Mouse (Mus musculus): ENCODE data around the gene Nxph2.
"Not testable (repeated sequence)": the region's sequence is repeated elsewhere in the genome, so short reads cannot be mapped to it uniquely, and the experiment has no call there.

Gene Nxph2

DNA sequence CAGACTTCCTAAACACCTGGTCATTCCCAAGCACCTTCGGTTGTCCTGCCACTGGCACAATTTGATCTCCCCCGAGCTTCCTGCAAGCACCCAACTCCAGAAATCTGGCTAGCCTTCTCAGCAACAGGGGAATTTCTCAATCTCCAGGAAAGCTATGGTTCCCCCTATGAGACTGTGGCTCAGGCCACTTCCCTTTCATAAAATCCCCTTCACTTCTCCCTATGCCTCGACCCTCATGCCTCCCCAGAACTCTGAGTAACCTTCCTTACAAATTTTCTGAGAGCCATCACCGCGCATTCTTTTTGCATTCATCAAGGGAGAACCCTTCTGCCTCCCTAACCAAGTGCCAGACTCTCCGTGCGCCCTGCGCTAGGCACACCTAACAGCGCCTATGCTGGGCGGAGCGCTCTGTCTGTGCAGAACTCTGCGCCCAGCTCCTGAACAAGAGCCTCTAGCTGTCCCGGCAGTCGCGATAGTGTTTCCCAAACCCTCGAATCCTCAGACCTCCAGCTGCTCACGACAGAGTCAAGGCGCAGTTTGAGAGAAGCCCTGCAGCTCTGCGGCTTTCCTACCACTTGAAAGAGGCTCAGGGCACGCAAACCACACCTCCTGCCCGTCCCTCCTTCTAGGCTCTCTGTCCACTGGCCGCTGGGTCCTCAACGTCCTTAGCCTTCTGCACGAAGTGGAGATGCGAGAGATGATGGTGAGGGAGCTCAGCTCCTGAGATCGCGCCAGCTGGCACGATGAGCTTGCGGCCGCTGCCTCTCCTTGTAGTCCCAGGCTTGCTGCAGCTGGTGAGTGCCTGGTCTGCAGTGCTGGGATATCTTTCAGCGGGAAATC lies at the start of gene Nxph2:
TSS of gene Nxph2 (plus strand) at position 501 of the 840 bp plus-strand sequence.
- in situ Hi-C loops (cut with MboI; ENCODE audit: low sequenced_read_pairs) = no loop called here

DNA sequence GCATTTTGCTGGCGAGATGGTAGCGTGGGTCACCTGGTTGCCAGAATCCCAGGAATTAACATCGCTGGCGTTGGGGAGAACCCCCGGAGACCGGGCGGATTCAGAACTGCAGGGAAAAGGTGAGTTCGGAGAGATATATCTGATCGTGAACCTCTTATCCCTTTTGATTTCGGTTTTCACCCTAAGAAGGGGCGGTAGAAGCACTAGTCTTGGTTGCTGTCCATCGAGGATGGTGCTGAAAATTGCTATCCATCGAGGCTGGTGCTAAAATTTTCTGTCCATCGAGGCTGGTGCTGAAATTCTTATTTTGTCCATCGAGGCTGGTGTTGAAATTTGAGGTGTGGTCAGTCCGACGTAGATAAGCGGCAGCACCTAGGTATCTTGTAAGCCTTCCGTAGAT lies 30.1 kb upstream of the Nxph2 start:
- in situ Hi-C loops (cut with MboI; ENCODE audit: low sequenced_read_pairs) = not testable (repeated sequence)

DNA sequence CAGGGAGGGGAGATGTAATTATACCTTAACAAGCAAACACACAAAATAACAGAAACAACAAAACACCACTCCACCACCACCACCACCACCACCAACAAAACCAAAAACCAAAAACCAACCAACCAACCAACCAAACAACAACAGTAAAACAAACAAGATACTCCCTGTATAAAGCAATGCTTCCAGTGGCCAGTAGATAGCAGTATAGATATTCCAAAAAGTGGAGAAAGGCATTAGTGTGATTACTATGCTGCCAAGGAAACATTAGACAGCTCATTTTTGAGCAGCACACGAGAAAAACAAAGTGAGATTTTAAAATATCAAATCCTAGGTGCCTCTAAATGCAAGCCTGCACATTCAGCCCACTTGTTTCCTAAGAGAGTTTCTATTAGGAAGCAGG lies 6.2 kb upstream of the Nxph2 start:
- in situ Hi-C loops (cut with MboI; ENCODE audit: low sequenced_read_pairs) = no loop called here
